Comparison of ENCODE assay signal across 8 mouse cellular contexts in the genomic region with DNA sequence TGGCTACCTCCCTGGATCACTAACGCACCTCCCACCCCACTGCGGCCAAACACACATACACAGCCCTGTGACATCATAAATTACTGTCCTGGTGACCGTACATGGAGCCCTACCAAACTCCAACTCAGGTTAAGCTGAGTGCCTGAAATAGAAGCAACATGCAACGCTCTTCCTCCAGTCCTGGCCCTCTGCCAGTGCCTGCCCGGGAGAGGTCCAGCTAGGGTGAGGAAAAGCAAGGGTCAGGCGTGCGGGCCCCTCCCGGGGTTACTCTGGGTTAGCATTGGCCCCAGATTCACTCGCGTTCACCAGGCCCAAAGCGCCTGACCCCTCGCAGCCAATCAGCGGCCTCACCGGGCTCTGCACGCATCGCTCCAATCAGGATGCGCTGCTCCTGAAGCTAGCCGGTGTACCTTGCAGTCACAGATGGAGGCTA. TPM values are rescaled to one million over a fixed set of nuclear protein-coding genes. Genes with fewer than 3 reads are reported as not detected.
DNase-seq lines count a peak whose midpoint lies in the region; ATAC-seq and TF ChIP-seq lines count a peak whose summit lies in the region.

No protein-coding gene starts in this region.

- peak overlapping the region; percentile 53 for H3K4me3 ChIP-seq in embryonic facial prominence, embryonic 12.5 days
- H3K4me3 ChIP-seq in intestine, postnatal 0 days (ENCODE audit: low read depth, low read length) = peak overlapping the region; percentile 41
- H3K4me3 ChIP-seq in limb, embryonic 14.5 days (replicated peaks; ENCODE audit: low read length) = peak overlapping the region; percentile 44
- peak overlapping the region; percentile 51 for H3K4me3 ChIP-seq in midbrain, embryonic 14.5 days (replicated peaks; ENCODE audit: low read depth, low read length)
- H3K4me3 ChIP-seq in small intestine, adult 2 months (ENCODE audit: low read depth, low read length) = peak overlapping the region; percentile 62

- H3K27ac ChIP-seq in embryonic facial prominence, embryonic 12.5 days = peak overlapping the region; percentile 78
- H3K27ac ChIP-seq in intestine, postnatal 0 days (ENCODE audit: low read depth, low read length) = peak overlapping the region; percentile 71
- peak overlapping the region; percentile 49 for H3K27ac ChIP-seq in limb, embryonic 14.5 days (replicated peaks; ENCODE audit: low read depth, low read length)
- 0 out of 2 replicates have a peak overlapping the region, but pooled peaks have one; percentile 41 for H3K27ac ChIP-seq in midbrain, embryonic 14.5 days (replicated peaks; ENCODE audit: low read depth, low read length)
- peak overlapping the region; percentile 34; the same call in 1 of the 2 replicates for H3K27ac ChIP-seq in small intestine, adult 2 months (ENCODE audit: insufficient read depth, low read depth, low read length)

- H3K4me1 ChIP-seq in embryonic facial prominence, embryonic 12.5 days = peaks cover 14% of the 10 kb centered on the region
- no peaks in the 10 kb centered on the region for H3K4me1 ChIP-seq in intestine, postnatal 0 days (replicated peaks; ENCODE audit: control insufficient read depth, insufficient read depth, low read length)
- peaks cover 7% of the 10 kb centered on the region for H3K4me1 ChIP-seq in limb, embryonic 14.5 days (ENCODE audit: control insufficient read depth, insufficient read depth, low read length)
- peaks cover 18% of the 10 kb centered on the region for H3K4me1 ChIP-seq in midbrain, embryonic 14.5 days (ENCODE audit: control insufficient read depth, insufficient read depth, low read length)
- H3K4me1 ChIP-seq in small intestine, adult 2 months (ENCODE audit: control insufficient read depth, insufficient read depth, insufficient read length, low read length) = peaks cover 2% of the 10 kb centered on the region; the same call in 1 of the 2 replicates

- no peaks in the 10 kb centered on the region for H3K9me3 ChIP-seq in embryonic facial prominence, embryonic 12.5 days
- no peaks in the 10 kb centered on the region for H3K9me3 ChIP-seq in intestine, postnatal 0 days (ENCODE audit: control insufficient read depth)
- H3K9me3 ChIP-seq in limb, embryonic 14.5 days (ENCODE audit: control insufficient read depth, low read length) = no peaks in the 10 kb centered on the region
- no peaks in the 10 kb centered on the region for H3K9me3 ChIP-seq in midbrain, embryonic 14.5 days (ENCODE audit: control insufficient read depth, low read length)

- H3K27me3 ChIP-seq in embryonic facial prominence, embryonic 12.5 days = no peaks in the 10 kb centered on the region
- H3K27me3 ChIP-seq in intestine, postnatal 0 days (replicated peaks; ENCODE audit: control insufficient read depth, insufficient read depth, low read length) = no peaks in the 10 kb centered on the region
- H3K27me3 ChIP-seq in limb, embryonic 14.5 days (ENCODE audit: control insufficient read depth, insufficient read depth, low read length) = no peaks in the 10 kb centered on the region
- no peaks in the 10 kb centered on the region for H3K27me3 ChIP-seq in midbrain, embryonic 14.5 days (ENCODE audit: control insufficient read depth, insufficient read depth, low read length)
- H3K27me3 ChIP-seq in small intestine, adult 2 months (ENCODE audit: control insufficient read depth, insufficient read depth, low read length) = no peaks in the 10 kb centered on the region

- DNase-seq in spleen, adult 18-20 months = peak; percentile 58 to 59
- no peak for DNase-seq in spleen, adult 12 weeks (ENCODE audit: low spot score)
- peak; percentile 100 for DNase-seq in heart, adult 11 months
- DNase-seq in limb, embryonic 14.5 days (ENCODE audit: low spot score) = peak; percentile 78
- peak; percentile 86 for DNase-seq in midbrain, embryonic 14.5 days

- TF ChIP-seq POLR2A in limb, embryonic 14.5 days (IDR thresholded peaks at IDR 0.05; ENCODE audit: borderline replicate concordance, extremely low read depth, insufficient read depth, insufficient read length) = no peak
- no peak for TF ChIP-seq POLR2A in small intestine, adult 2 months (IDR thresholded peaks at IDR 0.05; ENCODE audit: low read depth, low read length)

- WGBS in embryonic facial prominence, embryonic 12.5 days = 2% methylated on average over 18 of the region's 18 CpGs
- 2% methylated on average over 18 of the region's 18 CpGs for WGBS in intestine, postnatal 0 days
- WGBS in limb, embryonic 14.5 days = 2% methylated on average over 18 of the region's 18 CpGs
- 5% methylated on average over 18 of the region's 18 CpGs for WGBS in midbrain, embryonic 14.5 days
- 3% methylated on average over 18 of the region's 18 CpGs for WGBS in small intestine, adult 2 months

- peak overlapping the region; percentile 47 for H3K9ac ChIP-seq in embryonic facial prominence, embryonic 12.5 days
- H3K9ac ChIP-seq in intestine, postnatal 0 days (ENCODE audit: low read depth, low read length) = peak overlapping the region; percentile 44
- peak overlapping the region; percentile 52 for H3K9ac ChIP-seq in limb, embryonic 14.5 days (ENCODE audit: low read depth, low read length, severe bottlenecking)
- peak overlapping the region; percentile 52 for H3K9ac ChIP-seq in midbrain, embryonic 14.5 days (replicated peaks; ENCODE audit: low read length)

- TF ChIP-seq CTCF in intestine, postnatal 0 days (IDR thresholded peaks at IDR 0.05; ENCODE audit: low read depth) = no peak
- no peak for TF ChIP-seq CTCF in small intestine, adult 2 months (IDR thresholded peaks at IDR 0.05; ENCODE audit: extremely low read depth, insufficient read length, insufficient replicate concordance, low read depth, low read length)

- H3K36me3 ChIP-seq in embryonic facial prominence, embryonic 12.5 days = no peaks in the 10 kb centered on the region
- no peaks in the 10 kb centered on the region for H3K36me3 ChIP-seq in intestine, postnatal 0 days (ENCODE audit: control insufficient read depth, insufficient read depth)
- peaks cover under 1% of the 10 kb centered on the region; the same call in 1 of the 2 replicates for H3K36me3 ChIP-seq in limb, embryonic 14.5 days (ENCODE audit: control insufficient read depth, insufficient read depth, low read length)
- H3K36me3 ChIP-seq in midbrain, embryonic 14.5 days (ENCODE audit: control insufficient read depth, insufficient read depth, low read length) = 0 out of 2 replicates have a peak, but pooled peaks cover 2% of the 10 kb centered on the region
- H3K36me3 ChIP-seq in small intestine, adult 2 months (ENCODE audit: control insufficient read depth, insufficient read depth, low read length) = no peaks in the 10 kb centered on the region

- peak overlapping the region; percentile 85 for H3K4me2 ChIP-seq in embryonic facial prominence, embryonic 12.5 days (replicated peaks)
- H3K4me2 ChIP-seq in intestine, postnatal 0 days (replicated peaks; ENCODE audit: low read depth) = peak overlapping the region; percentile 77
- H3K4me2 ChIP-seq in limb, embryonic 14.5 days (replicated peaks; ENCODE audit: low read depth, low read length, severe bottlenecking) = peak overlapping the region; percentile 66
- H3K4me2 ChIP-seq in midbrain, embryonic 14.5 days (ENCODE audit: low read length) = peak overlapping the region; percentile 83

- ATAC-seq in embryonic facial prominence, embryonic 12.5 days (ENCODE audit: insufficient number of reproducible peaks, insufficient read depth, low FRiP score, low TSS enrichment) = peak; percentile 89
- ATAC-seq in intestine, postnatal 0 days = peak; percentile 92
- peak; percentile 90 for ATAC-seq in limb, embryonic 14.5 days (ENCODE audit: low FRiP score, low read depth)
- ATAC-seq in midbrain, embryonic 14.5 days (ENCODE audit: low FRiP score, low TSS enrichment) = peak; percentile 90

RNA-seq across cellular contexts. Expression of gene Scd4, which starts 18.5 kb away (rescaled TPM):
- 0.09 TPM in 2 replicates for polyA plus RNA-seq in embryonic facial prominence, embryonic 12.5 days (2016; fragmentation: Nextera tagmentation; extraction: Ambion mirVana)
- 0.04 TPM in 1 of 2 replicates, not detected in the other for polyA plus RNA-seq in intestine, postnatal 0 days (2015; fragmentation: Nextera tagmentation; extraction: Ambion mirVana)
- polyA plus RNA-seq in limb, embryonic 14.5 days (2012; rRNA removed) = 0.76 and 0.80 TPM in 2 replicates
- polyA plus RNA-seq in limb, embryonic 14.5 days (2014; fragmentation: Nextera tagmentation; extraction: Ambion mirVana) = 0.12 and 0.35 TPM in 2 replicates
- 0.11 and 0.19 TPM in 2 replicates for polyA plus RNA-seq in midbrain, embryonic 14.5 days (2014; fragmentation: Nextera tagmentation; extraction: Ambion mirVana)
- polyA plus RNA-seq in small intestine, adult 2 months (2012; rRNA removed) = 0.08 and 0.22 TPM in 2 replicates

RNA-seq across cellular contexts. Expression of gene Scd2, which starts 20.9 kb away (rescaled TPM):
- polyA plus RNA-seq in embryonic facial prominence, embryonic 12.5 days (2016; fragmentation: Nextera tagmentation; extraction: Ambion mirVana) = 294 and 311 TPM in 2 replicates
- polyA plus RNA-seq in intestine, postnatal 0 days (2015; fragmentation: Nextera tagmentation; extraction: Ambion mirVana) = 35.6 and 42.1 TPM in 2 replicates
- polyA plus RNA-seq in limb, embryonic 14.5 days (2012; rRNA removed) = 274 and 383 TPM in 2 replicates
- 216 and 218 TPM in 2 replicates for polyA plus RNA-seq in limb, embryonic 14.5 days (2014; fragmentation: Nextera tagmentation; extraction: Ambion mirVana)
- 194 and 281 TPM in 2 replicates for polyA plus RNA-seq in midbrain, embryonic 14.5 days (2014; fragmentation: Nextera tagmentation; extraction: Ambion mirVana)
- polyA plus RNA-seq in small intestine, adult 2 months (2012; rRNA removed) = 20.5 and 23.6 TPM in 2 replicates
